Mouse (Mus musculus): ENCODE measurements around the gene Slc30a3.
A peak's percentile ranks its signal among the peaks of the same experiment; 100 is the strongest.
"Not testable (repeated sequence)": the region's sequence is repeated elsewhere in the genome, so short reads cannot be mapped to it uniquely, and the experiment has no call there.

Slc30a3 gene

GRCm38 (mm10) chr5:31048763-31049641 is 59.0 kb downstream of the Slc30a3 start, which contains the start of gene Slc5a6:
Slc5a6 (minus strand) TSS chr5:31048924.
- peak; percentile 75 for DNase-seq

- DNase-seq: peak; percentile 99
Observed at GRCm38 (mm10) chr5:31047848-31048762, 59.9 kb downstream of the Slc30a3 start, which contains the start of gene Atraid. Atraid (plus strand) TSS chr5:31048312.

- DNase-seq: no peak
Observed at GRCm38 (mm10) chr5:31047074-31047473, 61.0 kb downstream of the Slc30a3 start.

- no peak for DNase-seq
Observed at GRCm38 (mm10) chr5:31046416-31046815, 61.6 kb downstream of the Slc30a3 start.

GRCm38 (mm10) chr5:31038171-31038845 is 69.7 kb downstream of the Slc30a3 start:
- DNase-seq: no peak

- DNase-seq: not testable (repeated sequence)
Observed at GRCm38 (mm10) chr5:31036556-31036955, 71.5 kb downstream of the Slc30a3 start.
